Mouse (Mus musculus) cerebellum, adult 11-12 months (tissue): ENCODE measurements around the gene Glipr1l3.
"Not testable (repeated sequence)": the region's sequence is repeated elsewhere in the genome, so short reads cannot be mapped to it uniquely, and the experiment has no call there.

Experiments used
- DNase-seq: peaks from one replicate; pipeline ENCODE4 v3.0.0; 2022

The Glipr1l3 gene

GRCm38 (mm10) chr10:112159882-112160560 is at the start of gene Glipr1l3:
Gene Glipr1l3, minus strand, starts transcription at chr10:112160327.
- peak; percentile 32 for DNase-seq

GRCm38 (mm10) chr10:112203463-112203862 is 43.3 kb upstream of the Glipr1l3 start:
- DNase-seq = no peak

- not testable (repeated sequence) for DNase-seq
Measured at GRCm38 (mm10) chr10:112193919-112194318, 33.8 kb upstream of the Glipr1l3 start.

- not testable (repeated sequence) for DNase-seq
Measured at GRCm38 (mm10) chr10:112177027-112177426, 16.9 kb upstream of the Glipr1l3 start.

- no peak for DNase-seq
Measured at GRCm38 (mm10) chr10:112163168-112163766, 3.1 kb upstream of the Glipr1l3 start, which contains the start of gene Caps2. Gene Caps2, plus strand, starts transcription at chr10:112163621.

- DNase-seq = no peak
Measured at GRCm38 (mm10) chr10:112139834-112140233, 20.3 kb downstream of the Glipr1l3 start.

GRCm38 (mm10) chr10:112138871-112139430 is 21.2 kb downstream of the Glipr1l3 start:
- no peak for DNase-seq

- DNase-seq = no peak
Measured at GRCm38 (mm10) chr10:112138050-112138870, 21.9 kb downstream of the Glipr1l3 start.

GRCm38 (mm10) chr10:112132194-112132593 is 27.9 kb downstream of the Glipr1l3 start:
- DNase-seq = no peak

GRCm38 (mm10) chr10:112127682-112128230 is 32.4 kb downstream of the Glipr1l3 start:
- DNase-seq = not testable (repeated sequence)

GRCm38 (mm10) chr10:112125090-112125489 is 35.0 kb downstream of the Glipr1l3 start:
- DNase-seq = not testable (repeated sequence)

GRCm38 (mm10) chr10:112110401-112110800 is 49.7 kb downstream of the Glipr1l3 start:
- DNase-seq = no peak

GRCm38 (mm10) chr10:112105785-112106184 is 54.3 kb downstream of the Glipr1l3 start:
- DNase-seq = not testable (repeated sequence)
